Mouse (Mus musculus) intestine, postnatal 0 days (tissue): ENCODE measurements at regions not wholly inside any gene's neighbourhood (a gene's known extent, or its start where the extent isn't known, plus 50 kb on each side); places are given as distances from the start of the nearest gene placed in this dataset.

Experiments
- ATAC-seq: fragments of 200-750 bp; cut with Nextera tagmentation; 2 replicates; pipeline ENCODE4 v1.8.0; 2017; ENCODE audit warnings: mild to moderate bottlenecking, moderate TSS enrichment, moderate library complexity
- H3K27ac ChIP-seq: fragments of 300-500 bp; sonication (generic); 2 replicates; pipeline ENCODE4 v1.5.1; 2014; ENCODE audit warnings: mild to moderate bottlenecking, low read depth, low read length, moderate library complexity
- H3K27me3 ChIP-seq: fragments of 300-500 bp; sonication (generic); replicated peaks from 2 replicates; pipeline ENCODE4 v1.6.1; 2014; ENCODE audit warnings: low read length, mixed read lengths; ENCODE audit not compliant: control insufficient read depth, insufficient read depth
- H3K36me3 ChIP-seq: fragments of 300-500 bp; sonication (generic); 2 replicates; pipeline ENCODE4 v1.6.1; 2014; ENCODE audit warnings: mild to moderate bottlenecking, moderate library complexity; ENCODE audit not compliant: control insufficient read depth, insufficient read depth
- H3K4me1 ChIP-seq: fragments of 300-500 bp; sonication (generic); replicated peaks from 2 replicates; pipeline ENCODE4 v1.6.1; 2014; ENCODE audit warnings: antibody characterized with exemption, low read length, mixed read lengths; ENCODE audit not compliant: control insufficient read depth, insufficient read depth
- H3K4me2 ChIP-seq: fragments of 300-500 bp; sonication (generic); replicated peaks from 2 replicates; pipeline ENCODE4 v1.6.1; 2014; ENCODE audit warnings: low read depth, mild to moderate bottlenecking, moderate library complexity
- H3K4me3 ChIP-seq: fragments of 300-500 bp; sonication (generic); 2 replicates; pipeline ENCODE4 v1.5.1; 2014; ENCODE audit warnings: low read depth, low read length
- H3K9ac ChIP-seq: fragments of 300-500 bp; sonication (generic); 2 replicates; pipeline ENCODE4 v1.6.1; 2014; ENCODE audit warnings: mild to moderate bottlenecking, low read depth, low read length
- H3K9me3 ChIP-seq: fragments of 300-500 bp; sonication (generic); 2 replicates; pipeline ENCODE4 v1.6.1; 2016; ENCODE audit warnings: mixed run types; ENCODE audit not compliant: control insufficient read depth
- CTCF ChIP-seq: sonication (generic); IDR thresholded peaks from 2 replicates; pipeline ENCODE4 v1.5.1; 2016; ENCODE audit warnings: low read depth, mild to moderate bottlenecking, control low read depth, antibody characterized with exemption, moderate library complexity
- WGBS: fragments of 180-500 bp; shearing (Covaris S2); extraction: QIAGEN DNeasy Blood & Tissue Kit; methylation state at CpG from one replicate; pipeline ENCODE4 v1.1.7; 2014; 5-methylcytosine and 5-hydroxymethylcytosine counted together

GRCm38 (mm10) chr13:3752334-3752733 is 51.8 kb downstream of the Calml3 start:
- H3K4me3 ChIP-seq, result no peak overlapping the region
- peak overlapping the region; percentile 68 for H3K27ac ChIP-seq
- TF ChIP-seq CTCF, result no peak
- H3K36me3 ChIP-seq, result no peaks in the 10 kb centered on the region
- WGBS, result 67% methylated on average over 5 of the region's 5 CpGs
- H3K9ac ChIP-seq, result no peak overlapping the region
- no peaks in the 10 kb centered on the region for H3K9me3 ChIP-seq
- H3K4me2 ChIP-seq, result no peak overlapping the region
- ATAC-seq, result peak; percentile 74
- H3K4me1 ChIP-seq, result peaks cover 4% of the 10 kb centered on the region; the same call in 1 of the 2 replicates
- H3K27me3 ChIP-seq, result no peaks in the 10 kb centered on the region

- no peak for ATAC-seq
- 69% methylated on average over 1 of the region's 1 CpGs for WGBS
- Histone ChIP-seq H3K4me1 (peaks cover 8% of the 10 kb centered on the region), H3K9ac (no peak overlapping the region), H3K27ac (no peak overlapping the region), H3K9me3 (no peaks in the 10 kb centered on the region), H3K27me3 (no peaks in the 10 kb centered on the region), H3K4me2 (no peak overlapping the region), H3K4me3 (no peak overlapping the region), H3K36me3 (no peaks in the 10 kb centered on the region)
- no peak for TF ChIP-seq CTCF
Observed at GRCm38 (mm10) chr13:3751222-3751621, 52.9 kb downstream of the Calml3 start.

GRCm38 (mm10) chr13:3750756-3751155 is 53.4 kb downstream of the Calml3 start:
- Histone ChIP-seq H3K4me2 (no peak overlapping the region), H3K4me3 (no peak overlapping the region), H3K36me3 (no peaks in the 10 kb centered on the region), H3K27me3 (no peaks in the 10 kb centered on the region), H3K9me3 (no peaks in the 10 kb centered on the region), H3K9ac (no peak overlapping the region), H3K4me1 (peaks cover 8% of the 10 kb centered on the region), H3K27ac (no peak overlapping the region)
- no peak for TF ChIP-seq CTCF
- no peak for ATAC-seq
- 54% methylated on average over 1 of the region's 1 CpGs for WGBS

GRCm38 (mm10) chr13:3749646-3750045 is 54.5 kb downstream of the Calml3 start:
- TF ChIP-seq CTCF, result no peak
- Histone ChIP-seq H3K36me3 (no peaks in the 10 kb centered on the region), H3K4me3 (no peak overlapping the region), H3K9ac (no peak overlapping the region), H3K27me3 (no peaks in the 10 kb centered on the region), H3K9me3 (no peaks in the 10 kb centered on the region), H3K4me1 (peaks cover 8% of the 10 kb centered on the region), H3K27ac (no peak overlapping the region; the same call in 1 of the 2 replicates), H3K4me2 (no peak overlapping the region)
- peak; percentile 19; the same call in 1 of the 2 replicates for ATAC-seq
- 70% methylated on average over 3 of the region's 3 CpGs for WGBS

GRCm38 (mm10) chr13:3748859-3749258 is 55.3 kb downstream of the Calml3 start:
- WGBS, result 86% methylated on average over 5 of the region's 5 CpGs
- H3K9ac ChIP-seq, result no peak overlapping the region
- no peak overlapping the region for H3K4me3 ChIP-seq
- no peaks in the 10 kb centered on the region for H3K9me3 ChIP-seq
- ATAC-seq, result no peak
- peaks cover 8% of the 10 kb centered on the region for H3K4me1 ChIP-seq
- H3K27ac ChIP-seq, result no peak overlapping the region
- H3K4me2 ChIP-seq, result no peak overlapping the region
- no peaks in the 10 kb centered on the region for H3K27me3 ChIP-seq
- no peaks in the 10 kb centered on the region for H3K36me3 ChIP-seq
- no peak for TF ChIP-seq CTCF

GRCm38 (mm10) chr13:3746524-3746923 is 57.6 kb downstream of the Calml3 start:
- WGBS, result 38% methylated on average over 10 of the region's 10 CpGs
- Histone ChIP-seq H3K27ac (peak overlapping the region; percentile 71), H3K27me3 (no peaks in the 10 kb centered on the region), H3K4me1 (peaks cover 14% of the 10 kb centered on the region), H3K9me3 (no peaks in the 10 kb centered on the region), H3K36me3 (no peaks in the 10 kb centered on the region), H3K4me3 (no peak overlapping the region), H3K9ac (no peak overlapping the region; the same call in 1 of the 2 replicates), H3K4me2 (no peak overlapping the region)
- ATAC-seq, result no peak
- no peak for TF ChIP-seq CTCF

- no peaks in the 10 kb centered on the region for H3K9me3 ChIP-seq
- 47% methylated on average over 3 of the region's 3 CpGs for WGBS
- peak overlapping the region; percentile 32; the same call in 1 of the 2 replicates for H3K4me2 ChIP-seq
- H3K27me3 ChIP-seq, result no peaks in the 10 kb centered on the region
- H3K9ac ChIP-seq, result no peak overlapping the region
- 0 out of 2 replicates have a peak, but pooled peaks have one; percentile 8 for ATAC-seq
- H3K4me1 ChIP-seq, result peaks cover 11% of the 10 kb centered on the region
- no peak for TF ChIP-seq CTCF
- H3K27ac ChIP-seq, result peak overlapping the region; percentile 30
- H3K36me3 ChIP-seq, result no peaks in the 10 kb centered on the region
- H3K4me3 ChIP-seq, result no peak overlapping the region
Observed at GRCm38 (mm10) chr13:3744870-3745269, 59.2 kb downstream of the Calml3 start.
